Mouse (Mus musculus) liver, postnatal 0 days (tissue): ENCODE results near the gene Ralgds.
A peak's percentile ranks its signal among the peaks of the same experiment; 100 is the strongest.

Experiments
- CTCF ChIP-seq: sonication (generic); IDR thresholded peaks from 2 replicates; pipeline ENCODE4 v1.5.1; 2016; ENCODE audit warnings: antibody characterized with exemption, low read depth
- EP300 ChIP-seq: IDR thresholded peaks from 2 replicates; pipeline ENCODE4 v1.6.1; 2016; ENCODE audit warnings: antibody characterized with exemption, low read depth, mild to moderate bottlenecking

- TF ChIP-seq CTCF (peak; percentile 57), EP300 (no peak)
Observed at GRCm38 (mm10) chr2:28525943-28526876, 13.3 kb downstream of the Ralgds start.
